Mouse (Mus musculus): Measurements from ENCODE around the gene Phldb2.

Phldb2 gene

DNA sequence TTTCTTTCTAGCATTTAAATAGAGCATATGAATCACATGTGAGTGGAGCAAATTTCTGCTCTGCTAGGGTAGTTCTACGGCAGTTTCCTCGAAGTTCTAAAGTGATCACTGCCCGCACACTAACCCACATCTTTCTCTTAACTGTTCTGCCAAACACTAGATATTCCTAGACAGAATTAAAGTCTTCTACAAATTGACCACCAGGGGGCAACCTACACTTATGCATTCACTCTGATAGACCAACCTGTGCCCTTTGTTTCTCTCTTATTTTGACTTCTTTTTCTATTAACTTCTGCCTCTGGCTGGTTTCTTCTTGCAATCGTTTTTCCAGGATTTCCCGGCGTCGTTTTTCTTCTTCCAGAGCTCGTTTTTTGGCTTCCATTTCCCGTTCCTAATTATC, 196.5 kb downstream of the Phldb2 start:
- in situ Hi-C loops (cut with MboI, MseI): no loop called here

DNA sequence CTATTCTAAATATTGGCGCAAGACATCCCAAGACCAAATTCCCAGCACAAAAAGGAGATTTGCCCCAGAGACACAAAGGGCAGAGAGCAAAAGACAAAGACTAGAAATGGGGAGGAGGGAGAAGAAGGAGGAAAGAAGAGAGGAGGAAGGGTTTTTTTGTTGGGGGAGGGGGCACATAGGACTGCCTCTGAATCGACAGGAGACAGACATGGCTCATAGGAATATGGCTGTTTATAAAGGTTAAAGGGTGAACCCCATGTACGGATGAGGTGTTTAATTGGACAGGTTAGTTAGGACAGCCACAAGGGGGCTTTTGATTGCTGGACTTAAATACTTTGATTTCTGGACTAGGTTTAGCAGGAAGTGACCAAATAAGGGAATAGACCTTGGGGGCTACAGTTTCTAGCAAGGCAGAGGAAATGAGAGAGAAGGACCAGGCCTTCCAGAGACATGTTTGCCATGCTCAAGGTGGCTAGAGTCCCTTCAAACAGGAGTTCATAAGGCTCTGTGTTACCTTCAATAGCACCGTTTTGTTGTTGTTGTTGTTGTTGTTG, 209.7 kb downstream of the Phldb2 start:
- in situ Hi-C loops (cut with MboI, MseI): loop anchor here (10.0 kb wide), 2 partner anchors 221 to 979 kb away; partner anchors contain the start of gene Cd200r1 (in 1 of the 2)

DNA sequence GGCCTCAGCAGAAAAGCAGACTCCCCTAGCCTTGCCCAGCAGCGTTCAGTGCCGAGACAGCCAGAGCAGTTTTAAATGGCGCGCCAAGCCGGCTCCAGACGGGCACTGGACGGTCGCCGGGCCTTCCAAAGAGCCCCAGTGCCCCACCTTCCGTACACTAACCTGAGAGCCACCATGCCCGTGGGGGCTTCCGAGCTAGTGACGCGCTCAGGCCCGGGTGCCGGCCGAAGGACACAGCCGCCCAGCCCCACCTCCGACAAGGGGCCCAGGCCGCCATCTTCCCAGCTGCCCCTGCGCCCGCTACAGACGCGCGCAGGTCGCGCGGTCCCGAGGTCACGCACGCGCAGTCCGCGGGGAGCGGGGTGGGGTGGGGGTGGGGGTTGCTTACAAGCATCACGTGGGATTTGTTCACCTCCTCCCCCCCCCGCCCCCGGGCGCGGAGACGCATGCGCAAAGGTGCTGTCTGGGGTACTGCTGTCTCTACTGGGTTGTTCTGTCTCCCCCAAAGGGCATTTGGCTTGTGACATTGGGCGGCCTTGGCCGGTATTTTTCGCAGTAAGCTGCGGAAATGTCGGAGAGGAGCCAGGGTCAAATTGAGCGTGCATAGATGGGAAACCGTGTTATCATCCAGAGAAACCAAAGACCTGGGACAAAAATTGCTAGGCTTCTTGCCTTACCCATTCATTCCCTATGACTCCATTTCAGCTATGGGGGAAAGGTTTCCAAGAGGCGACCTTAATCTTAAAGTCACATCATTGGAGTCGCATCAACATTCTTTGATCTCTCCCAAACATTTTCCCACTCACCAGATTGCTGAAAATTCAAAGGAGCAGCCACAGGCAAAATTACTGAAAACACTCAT, 210.6 kb downstream of the Phldb2 start, which contains the start of gene Abhd10:
TSS of gene Abhd10 (minus strand) at position 341 of the 862 bp plus-strand sequence.
- in situ Hi-C loops (cut with MboI, MseI): loop anchor here (10.0 kb wide), 2 partner anchors 222 to 978 kb away; partner anchors contain the start of gene Cd200r1 (in 1 of the 2)

DNA sequence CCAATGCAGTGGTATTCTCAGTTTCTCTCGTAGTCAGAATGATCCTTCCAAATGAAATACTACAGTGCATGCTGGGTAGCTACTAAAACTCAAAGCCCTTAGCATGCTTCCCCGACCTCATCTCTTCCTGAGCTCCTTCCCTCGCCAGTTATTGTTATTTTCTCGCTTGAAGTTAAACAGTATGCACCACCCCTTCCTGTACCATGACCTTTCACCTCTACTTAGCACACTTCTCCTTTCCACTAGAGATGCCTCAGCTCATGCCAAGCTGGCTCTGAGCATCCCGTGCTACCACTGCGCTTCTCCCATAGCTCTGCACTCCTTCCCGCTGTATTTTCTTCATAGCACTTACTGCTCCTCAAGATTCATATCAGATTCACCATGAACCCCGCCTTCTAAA, 215.5 kb downstream of the Phldb2 start:
- in situ Hi-C loops (cut with MboI, MseI): no loop called here

DNA sequence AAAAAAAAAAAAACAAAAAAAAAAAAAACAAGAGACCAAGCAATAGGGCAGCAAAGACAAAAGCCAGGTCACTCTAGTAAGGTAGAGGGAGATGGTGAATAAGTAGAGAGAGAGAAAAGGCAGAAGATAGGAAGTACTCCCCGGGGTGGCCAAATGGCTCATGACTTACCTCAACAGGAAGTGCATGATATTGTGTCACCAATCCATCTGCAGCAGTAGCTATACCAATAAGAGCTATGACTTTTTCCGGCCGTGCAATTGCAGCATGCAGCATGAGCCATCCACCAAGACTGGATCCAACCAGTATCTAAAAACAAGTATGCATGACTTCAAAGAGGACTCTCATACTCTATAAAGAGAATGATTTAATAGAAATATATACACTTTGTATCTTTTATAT, 216.7 kb downstream of the Phldb2 start:
- in situ Hi-C loops (cut with MboI, MseI): no loop called here

DNA sequence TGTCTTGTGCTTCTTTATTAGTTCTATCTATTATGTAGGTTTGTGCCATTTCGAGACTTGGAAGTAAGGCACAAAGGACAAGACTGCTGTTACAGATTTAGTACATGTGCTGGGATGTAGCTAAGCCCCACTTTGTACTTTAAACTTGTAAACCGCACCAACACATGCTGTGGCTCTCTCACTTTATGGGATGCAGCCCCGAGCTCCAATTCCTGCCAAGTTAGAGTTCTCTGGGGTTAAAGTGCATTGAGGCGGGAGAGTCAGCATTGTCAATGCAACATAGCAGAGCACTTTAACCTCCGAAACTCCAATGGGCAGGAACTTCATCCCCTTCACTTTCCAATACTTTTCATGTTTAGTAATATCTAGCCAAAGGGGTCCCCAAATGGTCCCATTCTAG, 224.2 kb downstream of the Phldb2 start:
- in situ Hi-C loops (cut with MboI, MseI): no loop called here

DNA sequence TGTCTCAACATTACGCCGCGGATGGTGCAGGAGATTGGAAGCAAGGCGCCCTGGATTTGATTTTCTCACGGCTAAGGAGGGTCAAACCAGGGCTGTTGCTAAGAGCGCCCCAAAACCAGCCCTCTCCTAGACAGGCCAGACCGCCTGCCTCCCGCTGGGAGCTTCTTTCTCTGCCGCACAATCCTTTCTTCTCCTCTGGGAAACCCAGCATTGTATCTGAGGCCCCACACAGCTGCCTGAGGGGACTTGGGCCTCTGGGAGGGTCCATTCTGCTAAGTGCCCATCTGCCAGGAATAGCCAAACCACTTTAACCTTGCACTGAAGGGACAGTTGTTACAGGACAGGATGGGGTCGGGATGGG, 228.7 kb downstream of the Phldb2 start:
- in situ Hi-C loops (cut with MboI, MseI): no loop called here

DNA sequence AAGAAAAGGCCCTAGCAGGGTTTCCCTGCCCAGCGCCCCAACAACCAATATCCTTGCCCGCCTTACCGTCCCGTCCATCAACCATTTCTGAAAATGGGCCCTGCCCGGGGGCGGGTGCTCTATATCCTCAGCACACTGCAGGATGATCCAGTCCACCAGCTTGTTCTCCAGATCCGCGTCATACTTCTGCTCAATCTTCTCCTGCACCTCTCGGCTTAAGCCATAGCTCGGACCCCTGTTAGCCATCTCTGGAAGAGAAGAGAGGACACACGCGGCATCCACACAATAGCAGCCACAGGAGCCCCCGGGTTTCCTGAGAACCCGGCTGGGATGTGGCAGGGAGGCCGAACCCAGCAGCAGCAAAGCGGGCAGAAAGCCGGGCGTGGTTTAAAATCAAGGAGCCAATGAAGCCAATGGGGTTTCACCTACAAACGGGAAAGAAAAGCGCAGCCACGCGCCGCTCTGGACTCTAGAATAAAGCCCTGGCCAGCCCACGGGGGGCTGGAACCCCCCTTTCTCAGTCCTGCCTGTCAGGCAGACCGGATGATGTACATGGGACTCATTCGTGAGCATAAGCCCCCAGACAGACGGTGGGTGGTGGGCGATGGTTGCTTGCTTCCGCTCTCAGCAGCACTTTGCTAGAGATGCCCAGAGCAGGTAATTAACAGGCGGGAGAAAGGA, 229.2 kb downstream of the Phldb2 start, which contains the start of gene Tagln3:
TSS of gene Tagln3 (minus strand) at position 548 of the 681 bp plus-strand sequence.
- in situ Hi-C loops (cut with MboI, MseI): no loop called here

DNA sequence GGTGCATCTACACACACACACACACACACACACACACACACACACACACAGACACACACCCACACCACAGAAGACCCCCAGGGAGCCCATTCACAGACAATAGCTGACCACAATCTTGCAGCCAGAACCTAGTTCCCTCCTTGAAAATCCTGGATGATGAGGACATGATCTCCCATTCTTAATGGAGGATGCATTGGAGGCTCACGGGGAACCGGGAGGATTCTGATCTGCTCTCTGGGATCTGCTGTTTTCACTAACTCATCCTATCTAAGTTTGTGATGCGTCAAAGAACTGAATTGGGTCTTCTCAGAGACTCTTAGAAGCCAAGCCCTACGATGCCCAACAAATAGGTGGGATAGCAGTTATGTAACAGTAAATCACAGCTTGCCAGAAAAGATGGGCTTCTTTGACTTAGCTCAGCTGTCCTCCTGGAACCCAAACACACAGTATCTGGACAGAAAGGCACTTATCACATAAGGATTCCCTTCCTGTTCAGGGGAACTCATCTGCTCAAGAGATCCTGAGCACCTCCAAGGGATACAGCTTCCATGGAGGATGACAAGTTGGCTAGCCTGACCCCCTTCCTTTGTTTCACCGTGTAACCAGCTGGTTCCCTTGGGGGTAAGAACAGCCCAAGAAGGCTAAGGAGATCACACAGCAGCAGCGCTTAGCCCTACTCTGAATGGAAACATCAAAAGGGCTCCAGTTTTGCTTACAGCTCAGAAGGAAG, 230.1 kb downstream of the Phldb2 start:
- in situ Hi-C loops (cut with MboI, MseI): no loop called here

DNA sequence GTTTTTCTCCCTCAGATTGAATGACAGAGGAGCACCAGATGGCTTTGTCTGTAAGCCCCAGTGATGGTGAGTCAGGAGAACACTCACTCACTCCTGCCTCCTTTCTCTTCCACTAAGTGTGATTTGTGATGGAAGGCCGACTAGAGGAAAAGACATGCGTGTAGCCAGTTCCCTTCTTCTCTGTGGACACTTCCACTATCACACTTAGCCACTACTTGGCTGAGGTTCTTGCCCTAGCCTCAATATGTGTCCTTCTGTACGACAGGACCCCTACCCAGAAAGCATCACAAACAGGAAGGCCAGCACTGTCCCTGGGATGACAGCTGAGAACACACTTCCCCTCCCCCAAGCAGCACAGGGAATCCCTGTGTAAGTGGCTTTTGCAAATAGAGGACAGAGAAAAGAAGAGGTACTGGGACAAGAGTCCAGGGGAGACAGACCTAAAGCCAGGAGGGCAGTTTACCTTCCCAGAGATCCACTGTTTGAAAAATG, 230.9 kb downstream of the Phldb2 start:
- in situ Hi-C loops (cut with MboI, MseI): no loop called here

DNA sequence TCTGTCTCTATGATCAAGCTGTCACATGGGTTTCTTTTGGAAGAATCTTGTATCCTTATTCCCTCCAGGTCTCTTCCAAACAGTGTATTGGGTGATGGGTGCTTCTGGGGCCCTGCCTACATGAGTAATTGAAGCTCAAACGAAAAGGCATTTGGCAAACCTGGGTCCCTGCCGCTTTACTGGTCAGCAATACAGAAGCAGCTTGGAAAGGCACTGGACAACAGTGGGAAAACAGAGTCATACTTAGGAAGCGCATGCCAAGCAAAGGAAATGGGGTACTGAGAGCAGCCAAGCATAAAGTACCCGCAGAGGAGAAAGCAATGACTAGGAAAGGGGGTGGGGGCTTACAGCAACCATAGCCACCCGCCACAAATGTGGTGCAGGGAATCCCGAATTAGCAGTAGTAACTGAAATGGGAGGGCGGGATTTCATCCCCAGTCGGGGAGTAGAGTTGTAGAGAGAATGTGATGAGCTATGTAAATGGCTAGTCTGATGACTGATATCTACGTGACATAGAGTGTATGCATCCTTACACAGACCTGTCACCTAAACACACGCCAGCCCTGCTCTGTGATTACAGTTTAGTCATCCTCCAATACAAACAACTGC, 233.3 kb downstream of the Phldb2 start:
- in situ Hi-C loops (cut with MboI, MseI): no loop called here

DNA sequence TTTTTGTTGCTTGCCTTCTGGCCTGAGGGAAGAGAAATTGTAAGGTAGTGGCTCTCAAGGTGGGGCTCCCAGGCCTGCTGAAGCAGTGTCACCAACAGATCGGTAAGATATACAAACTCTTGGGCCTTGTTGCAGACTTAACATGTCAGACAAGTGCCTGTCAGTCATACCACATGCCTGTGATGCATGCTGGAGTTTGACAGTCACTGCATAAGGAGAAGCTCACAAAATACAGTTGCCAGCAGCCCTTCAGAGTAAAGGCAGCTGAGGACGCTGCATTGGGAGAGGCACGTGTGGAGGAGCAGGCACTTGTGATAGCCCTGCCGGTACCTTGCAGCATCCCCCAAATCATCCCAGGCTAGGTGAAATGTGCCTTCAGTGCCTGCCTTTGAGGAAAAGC, 235.1 kb downstream of the Phldb2 start:
- in situ Hi-C loops (cut with MboI, MseI): no loop called here

DNA sequence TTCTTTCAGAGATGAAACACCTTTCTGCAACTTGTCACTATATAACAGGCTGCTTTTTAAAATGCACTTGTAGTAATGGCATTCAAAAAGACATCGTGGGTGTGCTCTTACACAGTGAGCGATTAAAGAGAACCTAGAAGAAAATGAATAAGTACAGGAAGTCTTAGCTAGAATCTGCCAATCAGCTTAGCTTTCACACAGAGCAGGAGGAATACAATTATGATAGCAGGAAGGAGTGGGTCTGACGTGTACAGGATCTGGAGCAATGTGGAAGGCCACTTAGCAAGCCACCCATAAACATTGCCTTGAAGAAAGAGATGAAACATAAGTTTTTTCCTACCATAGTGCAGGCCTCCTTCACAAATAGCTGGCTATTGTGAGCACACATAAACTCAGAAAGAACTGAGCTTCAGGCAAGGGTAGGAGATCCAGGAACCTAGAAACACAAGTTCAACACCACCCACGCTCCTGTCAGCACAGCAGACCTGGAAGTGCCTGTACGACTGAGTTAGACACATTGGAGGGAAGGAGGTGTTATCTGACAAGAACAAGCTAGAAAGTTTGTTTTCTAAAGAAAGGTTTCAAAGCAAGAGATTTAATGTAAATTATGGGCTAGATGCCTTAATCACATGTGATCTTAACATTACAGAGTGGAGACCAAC, 238.8 kb downstream of the Phldb2 start:
- in situ Hi-C loops (cut with MboI, MseI): no loop called here

DNA sequence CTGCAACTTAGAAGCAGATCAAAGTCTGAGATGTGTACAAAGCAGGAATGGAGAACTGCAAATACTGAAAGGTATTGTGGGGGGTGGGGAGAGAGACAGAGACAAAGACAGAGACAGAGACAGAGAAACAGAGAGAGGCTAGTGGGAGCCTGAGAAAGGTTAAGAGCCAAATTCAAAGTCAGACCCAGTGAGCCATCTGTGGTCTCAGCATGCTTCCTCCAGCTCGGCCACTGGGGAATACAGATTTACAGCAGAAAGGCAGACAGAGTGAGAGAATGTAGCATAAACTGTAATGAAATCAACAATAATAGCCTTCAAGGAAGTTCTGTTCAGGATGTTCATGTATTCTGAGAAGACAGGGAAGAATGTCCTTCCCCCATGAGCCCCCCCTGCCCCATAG, 239.5 kb downstream of the Phldb2 start:
- in situ Hi-C loops (cut with MboI, MseI): no loop called here

DNA sequence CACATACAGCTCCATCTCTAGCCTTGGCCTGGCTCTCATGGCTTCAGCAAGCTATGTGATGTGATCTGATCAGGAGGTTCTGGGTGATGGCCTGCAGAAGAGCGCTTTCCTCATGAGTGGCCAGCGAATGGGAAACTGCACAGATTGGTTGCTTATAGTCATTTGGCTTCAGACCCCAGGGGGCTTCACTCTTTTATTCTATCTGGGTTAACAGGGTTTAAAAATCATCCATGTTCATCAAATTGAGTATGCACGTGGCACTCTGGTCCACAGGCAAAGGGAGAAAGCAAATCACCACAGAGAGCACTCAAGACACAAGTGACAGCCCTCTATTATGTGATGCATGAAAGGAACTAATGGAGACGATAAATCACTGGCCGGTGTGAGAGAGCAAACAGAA, 240.1 kb downstream of the Phldb2 start:
- in situ Hi-C loops (cut with MboI, MseI): no loop called here

DNA sequence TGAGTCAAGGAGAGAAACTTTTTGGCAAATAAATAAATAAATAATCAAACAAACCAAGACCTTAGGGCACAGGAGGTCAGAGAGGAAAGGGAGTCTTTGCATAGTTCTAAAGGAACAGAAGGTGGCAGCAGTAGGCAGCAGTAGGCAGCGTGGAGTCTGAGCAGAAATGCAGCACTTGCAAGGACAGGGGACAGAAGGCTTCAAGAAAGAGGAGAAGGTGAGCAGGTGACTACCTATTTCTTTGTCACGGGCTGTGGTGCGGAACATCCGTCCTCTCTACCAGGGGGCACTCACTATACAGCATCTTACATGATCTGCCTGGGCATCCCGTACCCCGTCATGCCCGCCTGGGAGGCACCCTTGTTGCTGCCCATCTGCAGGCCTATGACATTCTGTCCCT, 242.1 kb downstream of the Phldb2 start:
- in situ Hi-C loops (cut with MboI, MseI): no loop called here

DNA sequence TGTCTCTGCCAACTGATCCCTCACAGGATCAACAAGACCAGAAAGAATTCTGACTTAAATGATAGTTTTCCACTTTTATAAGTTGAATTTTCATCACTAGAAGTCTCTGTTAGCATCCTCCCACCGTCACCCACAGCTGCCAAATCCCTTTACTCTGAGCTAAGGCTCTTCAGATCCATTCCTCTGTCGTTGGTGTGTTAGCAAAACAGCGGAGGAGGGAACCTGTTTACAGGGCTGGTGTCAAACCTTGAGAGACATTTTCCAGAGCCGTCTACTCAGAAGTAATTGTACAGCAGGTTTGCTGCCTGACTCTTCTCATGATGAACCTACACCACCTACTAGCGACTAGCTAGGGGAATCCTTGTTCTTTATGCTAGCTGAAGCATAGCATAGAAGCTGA, 254.1 kb downstream of the Phldb2 start:
- in situ Hi-C loops (cut with MboI, MseI): no loop called here

DNA sequence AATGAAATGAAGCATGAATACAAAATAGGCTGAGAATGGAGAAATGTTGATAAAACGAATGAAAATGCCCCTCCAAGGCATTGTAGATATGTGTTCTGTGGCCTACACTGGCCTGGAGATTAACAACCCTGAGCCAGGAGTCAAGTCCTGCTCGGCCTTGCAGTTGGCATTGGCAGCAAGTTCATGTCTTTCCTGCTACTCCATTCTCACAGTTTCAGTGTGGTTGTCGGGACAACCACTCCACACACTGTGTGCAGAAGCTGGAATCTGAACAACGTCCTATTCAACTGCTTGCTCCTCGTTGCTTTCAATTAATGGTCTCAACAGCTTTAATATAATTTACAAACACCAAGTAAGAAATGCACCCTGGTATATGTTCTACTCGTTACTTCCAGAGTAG, 255.4 kb downstream of the Phldb2 start:
- in situ Hi-C loops (cut with MboI, MseI): no loop called here

Data from T-helper 17 cell (primary cell).